Mouse (Mus musculus) kidney, postnatal 0 days (tissue): ENCODE results near the gene Bdnf. TPM values are rescaled to one million over a fixed set of nuclear protein-coding genes. Genes with fewer than 3 reads are reported as not detected.
A peak's percentile ranks its signal among the peaks of the same experiment; 100 is the strongest.

Experiments used
- ATAC-seq: fragments of 200-750 bp; cut with Nextera tagmentation; replicated peaks from 2 replicates; pipeline ENCODE4 v1.8.0; 2017; ENCODE audit warnings: low read depth, moderate number of reproducible peaks, moderate TSS enrichment, moderate library complexity; ENCODE audit not compliant: low FRiP score
- DNase-seq: peaks from one replicate; pipeline ENCODE4 v3.0.0-alpha.2; 2016; ENCODE audit warnings: low spot score
- H3K27ac ChIP-seq: fragments of 300-500 bp; sonication (generic); 2 replicates; pipeline ENCODE4 v1.5.1; 2014; ENCODE audit warnings: mild to moderate bottlenecking
- H3K27me3 ChIP-seq: fragments of 300-500 bp; sonication (generic); 2 replicates; pipeline ENCODE4 v1.6.1; 2014; ENCODE audit warnings: low read length, mixed read lengths; ENCODE audit not compliant: insufficient read depth
- H3K36me3 ChIP-seq: fragments of 300-500 bp; sonication (generic); 2 replicates; pipeline ENCODE4 v1.6.1; 2014; ENCODE audit warnings: low read length, mixed read lengths; ENCODE audit not compliant: insufficient read depth
- H3K4me1 ChIP-seq: fragments of 300-500 bp; sonication (generic); replicated peaks from 2 replicates; pipeline ENCODE4 v1.6.1; 2014; ENCODE audit warnings: antibody characterized with exemption, low read length, mixed read lengths; ENCODE audit not compliant: insufficient read depth
- H3K4me2 ChIP-seq: fragments of 300-500 bp; sonication (generic); 2 replicates; pipeline ENCODE4 v1.6.1; 2014; ENCODE audit warnings: mild to moderate bottlenecking, low read length, moderate library complexity, mixed read lengths
- H3K4me3 ChIP-seq: fragments of 300-500 bp; sonication (generic); replicated peaks from 2 replicates; pipeline ENCODE4 v1.5.1; 2014; ENCODE audit warnings: low read depth, low read length
- H3K9ac ChIP-seq: fragments of 300-500 bp; sonication (generic); 2 replicates; pipeline ENCODE4 v1.6.1; 2014; ENCODE audit warnings: low read depth, low read length
- H3K9me3 ChIP-seq: fragments of 300-500 bp; sonication (generic); replicated peaks from 2 replicates; pipeline ENCODE4 v1.6.1; 2016; ENCODE audit warnings: low read length, inconsistent platforms, mixed read lengths
- CTCF ChIP-seq: IDR thresholded peaks from 2 replicates; pipeline ENCODE4 v1.5.1; 2016; ENCODE audit warnings: antibody characterized with exemption, low read depth, mild to moderate bottlenecking, moderate library complexity
- WGBS: fragments of 180-500 bp; shearing (Covaris S2); extraction: QIAGEN DNeasy Blood & Tissue Kit; methylation state at CpG from one replicate; pipeline ENCODE4 v1.1.7; 2014; 5-methylcytosine and 5-hydroxymethylcytosine counted together
- polyA plus RNA-seq: library from polyadenylated mRNA; unstranded; fragments of >200 nt; fragmentation: Nextera tagmentation; extraction: Ambion mirVana; gene quantifications from 2 replicates; pipeline ENCODE4 v1.2.1, GENCODE M21; 2015

Gene Bdnf
- polyA plus RNA-seq, 1 experiment from 2014 or later, result 0.95 TPM

DNA sequence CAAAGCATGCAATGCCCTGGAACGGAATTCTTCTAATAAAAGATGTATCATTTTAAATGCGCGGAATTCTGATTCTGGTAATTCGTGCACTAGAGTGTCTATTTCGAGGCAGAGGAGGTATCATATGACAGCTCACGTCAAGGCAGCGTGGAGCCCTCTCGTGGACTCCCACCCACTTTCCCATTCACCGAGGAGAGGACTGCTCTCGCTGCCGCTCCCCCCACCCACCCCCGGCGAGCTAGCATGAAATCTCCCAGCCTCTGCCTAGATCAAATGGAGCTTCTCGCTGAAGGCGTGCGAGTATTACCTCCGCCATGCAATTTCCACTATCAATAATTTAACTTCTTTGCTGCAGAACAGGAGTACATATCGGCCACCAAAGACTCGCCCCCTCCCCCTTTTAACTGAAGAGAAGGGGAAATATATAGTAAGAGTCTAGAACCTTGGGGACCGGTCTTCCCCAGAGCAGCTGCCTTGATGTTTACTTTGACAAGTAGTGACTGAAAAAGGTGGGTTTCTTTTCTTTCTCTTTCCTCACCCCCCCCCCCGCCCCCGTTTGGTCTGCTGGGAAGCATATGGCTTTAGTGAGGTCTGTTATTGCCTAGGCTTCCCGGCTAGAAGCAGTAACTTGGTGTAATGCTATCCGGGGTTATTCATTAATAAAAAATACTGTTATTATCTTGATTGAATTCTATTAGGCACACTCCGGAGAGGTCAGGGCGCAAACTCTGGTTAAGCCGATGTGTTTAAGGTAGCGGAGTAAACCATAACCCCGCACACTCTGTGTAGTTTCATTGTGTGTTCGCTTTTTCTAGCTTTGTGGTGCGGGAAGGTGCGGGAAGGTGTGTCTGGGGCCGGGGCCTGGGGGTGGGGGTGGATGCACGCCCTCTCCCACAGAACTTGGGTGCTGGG, 18.0 kb downstream of the Bdnf start:
- peaks cover 34% of the 10 kb centered on the region for H3K27me3 ChIP-seq
- no peak overlapping the region for H3K9ac ChIP-seq
- 0 out of 2 replicates have a peak, but pooled peaks cover 9% of the 10 kb centered on the region for H3K4me1 ChIP-seq
- peak overlapping the region; percentile 82 for H3K4me2 ChIP-seq
- 3% methylated on average over 34 of the region's 34 CpGs for WGBS
- ATAC-seq (no peak), DNase-seq (no peak)
- H3K9me3 ChIP-seq, result no peaks in the 10 kb centered on the region
- H3K36me3 ChIP-seq, result no peaks in the 10 kb centered on the region
- TF ChIP-seq CTCF, result no peak; the same call in 1 of the 2 replicates
- H3K27ac ChIP-seq, result no peak overlapping the region
- peak overlapping the region; percentile 45 for H3K4me3 ChIP-seq

DNA sequence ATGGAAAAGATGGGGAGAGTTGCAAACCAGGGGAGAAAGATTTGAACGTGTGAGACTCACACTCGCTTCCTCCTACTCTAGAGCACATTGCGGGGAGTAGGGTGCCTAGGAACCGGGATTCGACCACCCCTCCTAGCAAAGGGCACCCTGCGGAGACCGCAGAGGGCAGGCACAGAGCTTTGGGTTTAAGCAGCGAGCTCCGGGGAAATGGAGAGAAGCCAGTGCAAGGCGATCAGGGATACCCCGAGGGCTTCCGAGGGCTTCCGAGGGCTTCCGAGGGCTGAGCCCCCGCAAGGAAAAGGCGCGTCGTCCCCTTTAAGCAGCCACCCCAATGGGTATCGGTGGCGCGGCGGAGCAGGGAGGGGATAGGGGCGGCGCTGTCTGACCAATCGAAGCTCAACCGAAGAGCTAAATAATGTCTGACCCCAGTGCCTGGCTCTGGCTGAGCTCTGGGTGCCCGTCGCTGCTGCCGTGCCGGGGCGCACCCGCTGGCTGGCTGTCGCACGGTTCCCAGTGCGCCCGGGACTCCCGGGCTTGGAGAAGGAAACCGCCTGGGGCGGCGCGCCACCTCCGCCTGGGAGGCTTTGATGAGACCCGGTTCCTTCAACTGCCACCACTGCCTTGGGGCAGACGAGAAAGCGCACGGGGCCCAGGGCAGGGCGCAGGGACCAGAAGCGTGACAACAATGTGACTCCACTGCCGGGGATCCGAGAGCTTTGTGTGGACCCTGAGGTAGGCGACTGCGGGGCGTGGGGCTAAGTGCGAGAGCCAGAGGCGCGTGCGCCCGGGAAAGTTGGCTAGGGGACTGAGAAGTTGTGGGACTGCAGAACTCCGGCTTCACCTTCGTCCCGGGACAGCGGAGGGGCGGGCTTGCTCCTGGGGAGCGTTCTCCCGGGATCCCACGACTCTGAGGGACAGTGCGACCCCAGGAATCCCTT, 18.9 kb downstream of the Bdnf start:
- Histone ChIP-seq H3K36me3 (no peaks in the 10 kb centered on the region), H3K9me3 (no peaks in the 10 kb centered on the region), H3K27ac (no peak overlapping the region), H3K4me2 (peak overlapping the region; percentile 82), H3K9ac (peak overlapping the region; percentile 35; the same call in 1 of the 2 replicates), H3K4me1 (0 out of 2 replicates have a peak, but pooled peaks cover 9% of the 10 kb centered on the region), H3K27me3 (peaks cover 35% of the 10 kb centered on the region), H3K4me3 (peak overlapping the region; percentile 45)
- ATAC-seq (peak; percentile 59; the same call in 1 of the 2 replicates), DNase-seq (peak; percentile 53)
- TF ChIP-seq CTCF, result no peak
- under 1% methylated on average over 67 of the region's 67 CpGs for WGBS

DNA sequence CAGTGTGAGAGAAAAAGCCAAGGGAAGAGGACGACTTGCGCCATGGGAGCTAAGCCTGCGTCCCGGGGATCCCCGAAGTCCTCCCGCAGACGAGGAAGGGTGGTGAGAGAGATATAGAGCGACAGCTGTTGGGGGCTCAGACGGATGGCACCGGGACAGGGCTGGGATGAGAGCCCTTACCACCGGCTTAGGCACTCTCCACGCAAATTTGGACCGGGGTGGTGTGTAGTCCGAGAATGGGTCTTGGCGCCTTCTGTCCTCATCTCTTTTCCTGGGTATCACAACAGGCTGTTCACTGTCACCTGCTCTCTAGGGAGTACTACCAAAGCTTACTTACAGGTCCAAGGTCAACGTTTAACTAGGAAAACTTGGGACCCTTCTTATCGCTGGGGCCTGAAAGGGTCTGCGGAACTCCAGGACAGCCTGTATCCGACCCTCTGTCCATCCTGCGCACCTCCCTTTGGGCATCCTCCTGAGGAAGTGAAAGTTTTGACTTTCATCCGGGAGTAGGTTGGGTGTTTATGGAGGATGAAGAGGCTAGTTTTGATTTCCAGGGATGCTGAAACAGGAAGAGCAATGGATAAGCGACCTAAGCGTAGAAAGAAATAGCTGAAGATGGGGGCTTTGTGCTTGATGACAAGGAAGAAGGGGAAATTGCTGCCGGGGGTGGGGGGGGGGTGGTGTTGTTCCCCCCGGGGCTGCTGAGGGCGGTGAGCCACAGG, 19.8 kb downstream of the Bdnf start:
- peak overlapping the region; percentile 82 for H3K4me2 ChIP-seq
- DNase-seq, result no peak
- under 1% methylated on average over 26 of the region's 26 CpGs for WGBS
- peak; percentile 19; the same call in 1 of the 2 replicates for ATAC-seq
- H3K9ac ChIP-seq, result peak overlapping the region; percentile 35; the same call in 1 of the 2 replicates
- peaks cover 35% of the 10 kb centered on the region for H3K27me3 ChIP-seq
- no peak for TF ChIP-seq CTCF
- peak overlapping the region; percentile 45 for H3K4me3 ChIP-seq
- H3K36me3 ChIP-seq, result no peaks in the 10 kb centered on the region
- no peaks in the 10 kb centered on the region for H3K9me3 ChIP-seq
- H3K27ac ChIP-seq, result no peak overlapping the region
- H3K4me1 ChIP-seq, result 0 out of 2 replicates have a peak, but pooled peaks cover 9% of the 10 kb centered on the region

DNA sequence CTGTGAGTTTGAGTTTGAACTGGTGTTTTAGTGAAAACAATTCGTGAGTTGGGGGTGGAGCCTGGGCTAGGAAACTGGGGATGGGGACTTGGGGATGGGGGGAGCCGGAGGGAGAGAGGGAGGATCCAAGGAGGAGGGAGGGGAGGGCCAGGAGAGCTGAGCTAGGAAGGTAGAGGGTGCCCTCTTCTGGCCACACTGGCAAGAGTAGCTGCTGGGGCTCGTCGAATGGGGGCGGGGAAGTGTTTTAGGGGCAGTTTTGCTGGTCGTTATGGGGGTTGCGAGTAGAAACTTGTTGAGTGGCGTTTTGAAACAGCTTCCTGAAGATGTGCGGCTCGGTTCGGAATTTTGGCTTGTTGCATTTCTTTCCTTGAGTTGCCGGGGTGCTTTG, 20.3 kb downstream of the Bdnf start:
- H3K4me1 ChIP-seq, result 0 out of 2 replicates have a peak, but pooled peaks cover 9% of the 10 kb centered on the region
- peak; percentile 83 for ATAC-seq
- no peak overlapping the region for H3K9ac ChIP-seq
- peak; percentile 81 for DNase-seq
- peaks cover 35% of the 10 kb centered on the region for H3K27me3 ChIP-seq
- TF ChIP-seq CTCF, result peak; percentile 75
- peak overlapping the region; percentile 45 for H3K4me3 ChIP-seq
- H3K4me2 ChIP-seq, result peak overlapping the region; percentile 82
- no peak overlapping the region for H3K27ac ChIP-seq
- under 1% methylated on average over 12 of the region's 12 CpGs for WGBS
- no peaks in the 10 kb centered on the region for H3K36me3 ChIP-seq
- no peaks in the 10 kb centered on the region for H3K9me3 ChIP-seq

DNA sequence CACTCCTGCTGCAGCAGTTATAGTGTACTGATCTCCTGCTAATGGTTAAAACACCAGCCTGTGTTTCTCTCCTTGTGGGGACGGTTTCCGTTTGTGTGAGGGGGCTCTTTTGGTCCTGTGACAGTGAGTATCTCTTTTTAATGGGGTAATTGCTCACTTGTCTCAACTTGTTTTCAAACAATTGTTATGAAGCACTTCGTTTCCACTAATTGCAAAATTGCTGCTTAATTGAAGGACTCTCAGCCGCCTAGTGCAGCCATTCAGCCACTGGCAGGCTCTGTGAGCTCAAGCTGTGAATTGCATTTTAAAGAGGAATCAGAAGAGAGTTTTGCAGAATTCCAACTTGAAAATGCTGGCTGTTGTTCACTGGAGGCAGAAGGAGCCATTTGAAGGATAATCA, 22.7 kb downstream of the Bdnf start:
- Histone ChIP-seq H3K9ac (no peak overlapping the region), H3K36me3 (no peaks in the 10 kb centered on the region), H3K4me1 (0 out of 2 replicates have a peak, but pooled peaks cover 8% of the 10 kb centered on the region), H3K27ac (no peak overlapping the region), H3K4me3 (no peak overlapping the region), H3K9me3 (no peaks in the 10 kb centered on the region), H3K4me2 (no peak overlapping the region), H3K27me3 (peaks cover 34% of the 10 kb centered on the region)
- ATAC-seq, result no peak
- WGBS, result 12% methylated on average over 4 of the region's 4 CpGs
- no peak for DNase-seq
- no peak for TF ChIP-seq CTCF
